Mouse (Mus musculus): ENCODE results near the gene Gm3194.
"Not testable (repeated sequence)": the region's sequence is repeated elsewhere in the genome, so short reads cannot be mapped to it uniquely, and the experiment has no call there.

GRCm38 (mm10) chr14:5477730-5478129, 22.5 kb upstream of the Gm3194 start, which contains the start of gene Gm8246:
- TF ChIP-seq POLR2A, CTCF (IDR thresholded peaks at IDR 0.05; ENCODE audit: insufficient read depth, low read depth, low read length): not testable (repeated sequence)

Measured in olfactory bulb, adult 2 months (tissue).